Mouse (Mus musculus): Measurements from ENCODE around the gene Lat2. TPM values are rescaled to one million over a fixed set of nuclear protein-coding genes. Genes with fewer than 3 reads are reported as not detected.

Lat2 gene
- total RNA-seq, 4 experiments from 2014 or later = 0.44 to 2.4 (median 1.8) TPM

- DNase-seq (ENCODE audit: low spot score) = no peak
These were observed 1.1 kb downstream of the Lat2 start for GRCm38 (mm10) chr5:134613727-134614126.

- DNase-seq (ENCODE audit: low spot score) = no peak
These were observed 2.9 kb downstream of the Lat2 start for GRCm38 (mm10) chr5:134611810-134612521.

GRCm38 (mm10) chr5:134609916-134610643, 4.7 kb downstream of the Lat2 start:
- no peak for DNase-seq (ENCODE audit: low spot score)

- DNase-seq (ENCODE audit: low spot score) = no peak
These were observed 7.7 kb downstream of the Lat2 start for GRCm38 (mm10) chr5:134607121-134607520.

GRCm38 (mm10) chr5:134606314-134606713, 8.5 kb downstream of the Lat2 start:
- DNase-seq (ENCODE audit: low spot score) = no peak

GRCm38 (mm10) chr5:134604376-134604775, 10.4 kb downstream of the Lat2 start:
- no peak for DNase-seq (ENCODE audit: low spot score)

GRCm38 (mm10) chr5:134597711-134598110, 17.1 kb downstream of the Lat2 start:
- peak; percentile 13 for DNase-seq (ENCODE audit: low spot score)

GRCm38 (mm10) chr5:134593093-134593492, 21.7 kb downstream of the Lat2 start:
- no peak for DNase-seq (ENCODE audit: low spot score)

GRCm38 (mm10) chr5:134592026-134592581, 22.7 kb downstream of the Lat2 start:
- no peak for DNase-seq (ENCODE audit: low spot score)

- no peak for DNase-seq (ENCODE audit: low spot score)
These were observed 24.9 kb downstream of the Lat2 start for GRCm38 (mm10) chr5:134589900-134590299.

GRCm38 (mm10) chr5:134584798-134585197, 30.0 kb downstream of the Lat2 start:
- no peak for DNase-seq (ENCODE audit: low spot score)

- DNase-seq (ENCODE audit: low spot score) = no peak
These were observed 31.0 kb downstream of the Lat2 start for GRCm38 (mm10) chr5:134583884-134584213.

GRCm38 (mm10) chr5:134583006-134583883, 31.6 kb downstream of the Lat2 start:
- DNase-seq (ENCODE audit: low spot score) = no peak

GRCm38 (mm10) chr5:134582221-134582907, 32.5 kb downstream of the Lat2 start:
- peak; percentile 97 for DNase-seq (ENCODE audit: low spot score)

- DNase-seq (ENCODE audit: low spot score) = no peak
These were observed 33.7 kb downstream of the Lat2 start, which contains the start of gene Rfc2 for GRCm38 (mm10) chr5:134581146-134581545. Gene Rfc2 (plus strand): TSS chr5:134581366.

- no peak for DNase-seq (ENCODE audit: low spot score)
These were observed 35.7 kb downstream of the Lat2 start for GRCm38 (mm10) chr5:134579135-134579534.

GRCm38 (mm10) chr5:134577534-134577933, 37.3 kb downstream of the Lat2 start:
- DNase-seq (ENCODE audit: low spot score) = no peak

- no peak for DNase-seq (ENCODE audit: low spot score)
These were observed 38.2 kb downstream of the Lat2 start for GRCm38 (mm10) chr5:134576517-134577220.

GRCm38 (mm10) chr5:134575833-134576232, 39.0 kb downstream of the Lat2 start:
- no peak for DNase-seq (ENCODE audit: low spot score)

- no peak for DNase-seq (ENCODE audit: low spot score)
These were observed 42.2 kb downstream of the Lat2 start for GRCm38 (mm10) chr5:134572508-134573214.
